Mouse (Mus musculus) MEL (cell line): Measurements from ENCODE around the gene Rab11fip4. TPM values are rescaled to one million over a fixed set of nuclear protein-coding genes. Genes with fewer than 3 reads are reported as not detected.

Source experiments
- DNase-seq: peaks from one replicate; pipeline ENCODE4 v3.0.0; 2011; ENCODE audit warnings: low read depth, low spot score
- H3K27ac ChIP-seq: 2 replicates; pipeline ENCODE4 v1.5.1; 2012; ENCODE audit warnings: low read depth, mild to moderate bottlenecking, control low read depth, low read length, moderate library complexity; ENCODE audit not compliant: control insufficient read depth
- H3K27me3 ChIP-seq, 2 experiments: fragments of 150-350 bp in 1 of 2; sonication (generic) in 1 of 2; 2 replicates each; pipeline ENCODE4 v1.6.1; 2012; ENCODE audit warnings: low read length in 2 of 2, mild to moderate bottlenecking in 2 of 2, improper control_type of control experiment in 1 of 2, moderate library complexity in 1 of 2; ENCODE audit not compliant: insufficient read depth in 2 of 2, control insufficient read depth in 1 of 2
- H3K36me3 ChIP-seq, 2 experiments: 2 replicates each; pipeline ENCODE4 v1.6.1; 2012 to 2014; ENCODE audit warnings: low read length in 2 of 2, improper control_type of control experiment in 1 of 2, inconsistent platforms in 1 of 2, mild to moderate bottlenecking in 1 of 2; ENCODE audit not compliant: insufficient read depth in 2 of 2, control insufficient read depth in 1 of 2
- H3K4me1 ChIP-seq, 2 experiments: fragments of 150-350 bp in 1 of 2; sonication (generic) in 1 of 2; 2 replicates each; pipeline ENCODE4 v1.6.1; 2012; ENCODE audit warnings: low read length in 2 of 2, improper control_type of control experiment in 1 of 2, mild to moderate bottlenecking in 1 of 2; ENCODE audit not compliant: insufficient read depth in 2 of 2, control insufficient read depth in 1 of 2
- H3K4me3 ChIP-seq, 2 experiments: fragments of 150-350 bp in 1 of 2; sonication (generic) in 1 of 2; 2 replicates each; pipeline ENCODE4 v1.5.1; 2012; ENCODE audit warnings: low read depth in 2 of 2, low read length in 2 of 2, mild to moderate bottlenecking in 2 of 2, moderate library complexity in 2 of 2, control low read depth in 1 of 2, improper control_type of control experiment in 1 of 2; ENCODE audit not compliant: control insufficient read depth in 1 of 2, insufficient read depth in 1 of 2
- H3K79me2 ChIP-seq: 2 replicates; pipeline ENCODE4 v1.6.1; 2012; ENCODE audit warnings: mild to moderate bottlenecking, low read length, moderate library complexity; ENCODE audit not compliant: control insufficient read depth, poor library complexity, insufficient read depth
- H3K9ac ChIP-seq: 2 replicates; pipeline ENCODE4 v1.6.1; 2012; ENCODE audit warnings: low read depth, mild to moderate bottlenecking, control low read depth, low read length, moderate library complexity; ENCODE audit not compliant: control insufficient read depth, poor library complexity, severe bottlenecking
- H3K9me3 ChIP-seq: fragments of 150-350 bp; sonication (generic); replicated peaks from 2 replicates; pipeline ENCODE4 v1.6.1; 2012; ENCODE audit warnings: mild to moderate bottlenecking, low read length, improper control_type of control experiment, moderate library complexity; ENCODE audit not compliant: insufficient read depth
- CTCF ChIP-seq, 3 experiments: IDR thresholded peaks in 2 of 3; conservative IDR thresholded peaks in 1 of 3; 2 replicates each; pipeline ENCODE4 v1.5.1; 2011 to 2012; ENCODE audit warnings: low read length in 3 of 3, low read depth in 2 of 3, mild to moderate bottlenecking in 2 of 3, improper control_type of control experiment in 1 of 3, inconsistent platforms in 1 of 3, mixed read lengths in 1 of 3, moderate library complexity in 1 of 3; ENCODE audit not compliant: control insufficient read depth in 1 of 3, insufficient read depth in 1 of 3, poor library complexity in 1 of 3, severe bottlenecking in 1 of 3
- EP300 ChIP-seq, 2 experiments: IDR thresholded peaks; 2 replicates each; pipeline ENCODE4 v1.6.1; 2011; ENCODE audit warnings: improper control_type of control experiment in 2 of 2, low read length in 2 of 2, low read depth in 1 of 2, mild to moderate bottlenecking in 1 of 2
- ETS1 ChIP-seq: IDR thresholded peaks from 2 replicates; pipeline ENCODE4 v1.6.1; 2012; ENCODE audit warnings: low read depth, mild to moderate bottlenecking, inconsistent platforms, low read length, improper control_type of control experiment, moderate library complexity
- GABPA ChIP-seq: IDR thresholded peaks from 2 replicates; pipeline ENCODE4 v1.6.1; 2012; ENCODE audit warnings: low read depth, mild to moderate bottlenecking, inconsistent platforms, low read length, improper control_type of control experiment, moderate library complexity
- GATA1 ChIP-seq: IDR thresholded peaks from 2 replicates; pipeline ENCODE4 v1.6.1; 2011; ENCODE audit warnings: low read depth, low read length, improper control_type of control experiment
- MAX ChIP-seq: IDR thresholded peaks from 2 replicates; pipeline ENCODE4 v1.6.1; 2011; ENCODE audit warnings: low read length, improper control_type of control experiment
- MAZ ChIP-seq: IDR thresholded peaks from 2 replicates; pipeline ENCODE4 v1.6.1; 2012; ENCODE audit warnings: low read depth, mild to moderate bottlenecking, inconsistent platforms, low read length, improper control_type of control experiment
- MEF2A ChIP-seq: IDR thresholded peaks from 2 replicates; pipeline ENCODE4 v1.6.1; 2014; ENCODE audit warnings: low read depth, mild to moderate bottlenecking, inconsistent platforms, low read length, improper control_type of control experiment; ENCODE audit not compliant: poor library complexity, insufficient replicate concordance, severe bottlenecking; ENCODE audit errors: extremely low read depth
- MXI1 ChIP-seq: IDR thresholded peaks from 2 replicates; pipeline ENCODE4 v1.6.1; 2011; ENCODE audit warnings: mild to moderate bottlenecking, low read depth, low read length, improper control_type of control experiment
- MYC ChIP-seq: IDR thresholded peaks from 2 replicates; pipeline ENCODE4 v1.6.1; 2011; ENCODE audit warnings: low read depth, mild to moderate bottlenecking, low read length, improper control_type of control experiment, moderate library complexity
- NELFE ChIP-seq: IDR thresholded peaks from 2 replicates; pipeline ENCODE4 v1.6.1; 2011; ENCODE audit warnings: low read depth, low read length, improper control_type of control experiment
- NRF1 ChIP-seq: IDR thresholded peaks from 2 replicates; pipeline ENCODE4 v1.6.1; 2014; ENCODE audit warnings: low read depth, mild to moderate bottlenecking, inconsistent platforms, low read length, improper control_type of control experiment, moderate library complexity; ENCODE audit not compliant: poor library complexity, insufficient read depth, severe bottlenecking
- POLR2A ChIP-seq, 2 experiments: IDR thresholded peaks; 2 replicates each; pipeline ENCODE4 v1.6.1; 2011 to 2012; ENCODE audit warnings: low read length in 2 of 2, mild to moderate bottlenecking in 2 of 2, control low read depth in 1 of 2, improper control_type of control experiment in 1 of 2, low read depth in 1 of 2, moderate library complexity in 1 of 2; ENCODE audit not compliant: control insufficient read depth in 1 of 2, insufficient read depth in 1 of 2, poor library complexity in 1 of 2
- RAD21 ChIP-seq: IDR thresholded peaks from 2 replicates; pipeline ENCODE4 v1.6.1; 2011; ENCODE audit warnings: mild to moderate bottlenecking, low read depth, low read length, improper control_type of control experiment
- SIN3A ChIP-seq: IDR thresholded peaks from 2 replicates; pipeline ENCODE4 v1.6.1; 2012; ENCODE audit warnings: low read length, improper control_type of control experiment, inconsistent platforms
- SMC3 ChIP-seq: IDR thresholded peaks from 2 replicates; pipeline ENCODE4 v1.6.1; 2011; ENCODE audit warnings: low read depth, low read length, improper control_type of control experiment
- TAL1 ChIP-seq: IDR thresholded peaks from 2 replicates; pipeline ENCODE4 v1.6.1; 2012; ENCODE audit warnings: mild to moderate bottlenecking, inconsistent platforms, low read length, moderate library complexity, mixed read lengths
- TBP ChIP-seq: IDR thresholded peaks from 2 replicates; pipeline ENCODE4 v1.8.0; 2011; ENCODE audit warnings: low read depth, low read length, improper control_type of control experiment
- USF2 ChIP-seq, 2 experiments: IDR thresholded peaks; 2 replicates each; pipeline ENCODE4 v1.6.1; 2011 to 2012; ENCODE audit warnings: improper control_type of control experiment in 2 of 2, low read length in 2 of 2, borderline replicate concordance in 1 of 2, inconsistent platforms in 1 of 2, low read depth in 1 of 2, mild to moderate bottlenecking in 1 of 2; ENCODE audit not compliant: insufficient read depth in 1 of 2
- ZC3H11A ChIP-seq: IDR thresholded peaks from 2 replicates; pipeline ENCODE4 v1.6.1; 2012; ENCODE audit warnings: low read depth, mild to moderate bottlenecking, inconsistent platforms, low read length, improper control_type of control experiment
- ZKSCAN1 ChIP-seq: IDR thresholded peaks from 2 replicates; pipeline ENCODE4 v1.6.1; 2012; ENCODE audit warnings: low read depth, mild to moderate bottlenecking, inconsistent platforms, low read length, improper control_type of control experiment, moderate library complexity
- ZMIZ1 ChIP-seq: IDR thresholded peaks from 2 replicates; pipeline ENCODE4 v1.6.1; 2012; ENCODE audit warnings: low read depth, mild to moderate bottlenecking, inconsistent platforms, low read length, improper control_type of control experiment, moderate library complexity
- ZNF384 ChIP-seq: IDR thresholded peaks from 2 replicates; pipeline ENCODE4 v1.6.1; 2012; ENCODE audit warnings: low read depth, mild to moderate bottlenecking, inconsistent platforms, low read length, improper control_type of control experiment
- polyA plus RNA-seq, 2 experiments: library from polyadenylated mRNA; stranded (reverse) in 1 of 2; unstranded in 1 of 2; fragments of >175 nt in 1 of 2; fragments of >200 nt in 1 of 2; gene quantifications; 2 replicates each; pipeline versions ENCODE4 v1.2.1 to v1.2.4; 2012; ENCODE audit warnings: low replicate concordance in 2 of 2, low read depth in 1 of 2; ENCODE audit not compliant: insufficient read length in 2 of 2, insufficient read depth in 1 of 2, missing spikeins in 1 of 2
- total RNA-seq: library from RNA; depleted of rRNA; stranded (reverse); fragments of 300-350 nt; gene quantifications from 2 replicates; pipeline ENCODE4 v1.2.3, GENCODE M21; 2012

Gene Rab11fip4
- total and polyA plus RNA-seq, 3 experiments: under 0.01 to 0.03 TPM; not detected in 1

DNA sequence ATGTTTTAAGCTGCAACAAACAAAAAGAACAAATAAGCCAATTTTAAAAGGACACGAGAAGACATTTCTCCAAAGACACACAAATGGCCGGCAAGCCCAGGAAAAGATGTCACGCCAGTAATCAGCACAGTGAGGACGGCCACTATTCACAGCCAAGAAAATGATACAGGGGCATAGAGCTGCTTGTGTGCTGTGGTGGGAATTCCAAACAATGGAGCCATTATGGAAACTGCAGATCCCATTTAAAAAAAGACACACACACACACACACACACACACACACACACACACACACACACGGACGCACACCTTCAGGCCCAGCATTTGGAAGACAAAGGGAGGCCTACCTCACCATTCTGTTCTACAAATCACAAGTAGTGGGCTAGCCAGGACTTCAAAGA lies 111.1 kb downstream of the Rab11fip4 start:
- H3K4me1 ChIP-seq: peaks cover 0 to 10% of the 10 kb centered on the region in 2 experiments; a peak in 2 of 4 replicates
- H3K4me3 ChIP-seq: no peak overlapping the region
- H3K27me3 ChIP-seq: no peaks in the 10 kb centered on the region
- no peak overlapping the region for H3K27ac ChIP-seq
- TF ChIP-seq MAZ (no peak), SMC3 (no peak), ETS1 (no peak), EP300 (IDR thresholded peaks at IDR 0.05; ENCODE audit: low read depth in 1 of 2, low read length in 2 of 2) (no peak), MEF2A (no peak), NRF1 (no peak), ZMIZ1 (no peak), GABPA (no peak), USF2 (IDR thresholded peaks at IDR 0.05; ENCODE audit: borderline replicate concordance in 1 of 2, insufficient read depth in 1 of 2, low read depth in 1 of 2, low read length in 2 of 2) (no peak)
- peaks cover 10% of the 10 kb centered on the region for H3K79me2 ChIP-seq
- H3K9ac ChIP-seq: no peak overlapping the region
- no peak for DNase-seq
- peaks cover 0 to 7% of the 10 kb centered on the region in 2 experiments; a peak in 2 of 4 replicates for H3K36me3 ChIP-seq
- no peaks in the 10 kb centered on the region for H3K9me3 ChIP-seq

GRCm38 (mm10) chr11:79703452-79703851 lies 112.4 kb downstream of the Rab11fip4 start:
- Histone ChIP-seq H3K36me3 (peaks cover 0 to 7% of the 10 kb centered on the region in 2 experiments; a peak in 2 of 4 replicates), H3K9me3 (no peaks in the 10 kb centered on the region), H3K27me3 (no peaks in the 10 kb centered on the region), H3K27ac (peak overlapping the region; percentile 75), H3K4me3 (peak overlapping the region; percentile 63 to 85), H3K4me1 (peaks cover 0 to 10% of the 10 kb centered on the region in 2 experiments; a peak in 2 of 4 replicates), H3K79me2 (peaks cover 10% of the 10 kb centered on the region), H3K9ac (peak overlapping the region; percentile 92)
- peak; percentile 96 for DNase-seq
- TF ChIP-seq RAD21 (peak; percentile 58), NELFE (no peak), MEF2A (no peak), SIN3A (peak; percentile 86), MXI1 (peak; percentile 93), ETS1 (peak; percentile 61), MAX (peak; percentile 63; the same call in 1 of the 2 replicates), SMC3 (peak; percentile 72), ZKSCAN1 (no peak), ZNF384 (0 out of 2 replicates have a peak, but pooled peaks have one; percentile 18), TAL1 (no peak), TBP (peak; percentile 66; the same call in 1 of the 2 replicates), MYC (peak; percentile 83), POLR2A (IDR thresholded peaks at IDR 0.05; ENCODE audit: control insufficient read depth in 1 of 2, insufficient read depth in 1 of 2, low read depth in 1 of 2, low read length in 2 of 2, poor library complexity in 1 of 2) (no peak; a peak in 1 of 4 replicates), ZC3H11A (no peak), GATA1 (peak; percentile 48; the same call in 1 of the 2 replicates), ZMIZ1 (no peak), CTCF (IDR thresholded peaks at IDR 0.05 in 2 of 3, conservative IDR thresholded peaks at IDR 0.05 in 1 of 3; ENCODE audit: control insufficient read depth in 1 of 3, insufficient read depth in 1 of 3, low read depth in 2 of 3, low read length in 3 of 3, poor library complexity in 1 of 3, severe bottlenecking in 1 of 3) (peak; percentile 34 to 73 (median 35); a peak in 5 of 6 replicates)
